Mouse (Mus musculus): Measurements from ENCODE around the gene Slco1a6.

Gene Slco1a6

GRCm38 (mm10) chr6:142040306-142041175 lies 167.8 kb downstream of the Slco1a6 start:
- in situ Hi-C loops (cut with MboI, MseI), result no loop called here

GRCm38 (mm10) chr6:142035771-142036170 lies 172.6 kb downstream of the Slco1a6 start:
- in situ Hi-C loops (cut with MboI, MseI), result no loop called here

Data from T-helper 2 cell (primary cell).